Mouse (Mus musculus) limb, embryonic 14.5 days (tissue): ENCODE measurements around the gene Gm28539. TPM values are rescaled to one million over a fixed set of nuclear protein-coding genes. Genes with fewer than 3 reads are reported as not detected.

Experiments used
- ATAC-seq: fragments of 200-750 bp; cut with Nextera tagmentation; 2 replicates; pipeline ENCODE4 v1.8.0; 2017; ENCODE audit warnings: low read depth, moderate number of reproducible peaks, moderate TSS enrichment; ENCODE audit not compliant: low FRiP score
- DNase-seq: peaks from one replicate; pipeline ENCODE4 v3.0.0-alpha.2; 2015; ENCODE audit warnings: low spot score
- H3K27ac ChIP-seq: fragments of 300-500 bp; sonication (generic); replicated peaks from 2 replicates; pipeline ENCODE4 v1.5.1; 2014; ENCODE audit warnings: low read depth, mild to moderate bottlenecking, low read length, moderate library complexity, mixed read lengths
- H3K27me3 ChIP-seq: fragments of 300-500 bp; sonication (generic); 2 replicates; pipeline ENCODE4 v1.6.1; 2014; ENCODE audit warnings: low read length, mixed read lengths; ENCODE audit not compliant: control insufficient read depth, insufficient read depth
- H3K36me3 ChIP-seq: fragments of 300-500 bp; sonication (generic); 2 replicates; pipeline ENCODE4 v1.6.1; 2014; ENCODE audit warnings: mild to moderate bottlenecking, low read length, moderate library complexity, mixed read lengths; ENCODE audit not compliant: control insufficient read depth, insufficient read depth
- H3K4me1 ChIP-seq: fragments of 300-500 bp; sonication (generic); 2 replicates; pipeline ENCODE4 v1.6.1; 2014; ENCODE audit warnings: antibody characterized with exemption, low read length, mixed read lengths; ENCODE audit not compliant: control insufficient read depth, insufficient read depth
- H3K4me2 ChIP-seq: fragments of 300-500 bp; sonication (generic); replicated peaks from 2 replicates; pipeline ENCODE4 v1.6.1; 2014; ENCODE audit warnings: low read depth, mild to moderate bottlenecking, low read length, moderate library complexity; ENCODE audit not compliant: severe bottlenecking
- H3K4me3 ChIP-seq: fragments of 300-500 bp; sonication (generic); replicated peaks from 2 replicates; pipeline ENCODE4 v1.5.1; 2014; ENCODE audit warnings: low read length
- H3K9ac ChIP-seq: fragments of 300-500 bp; sonication (generic); 2 replicates; pipeline ENCODE4 v1.6.1; 2014; ENCODE audit warnings: mild to moderate bottlenecking, low read depth, low read length, moderate library complexity; ENCODE audit not compliant: severe bottlenecking
- H3K9me3 ChIP-seq: fragments of 300-500 bp; sonication (generic); 2 replicates; pipeline ENCODE4 v1.6.1; 2016; ENCODE audit warnings: low read length; ENCODE audit not compliant: control insufficient read depth
- POLR2A ChIP-seq: fragments of 200-500 bp; IDR thresholded peaks from 2 replicates; pipeline ENCODE4 v1.8.0; 2012; ENCODE audit warnings: inconsistent platforms, mild to moderate bottlenecking, moderate library complexity, borderline replicate concordance; ENCODE audit not compliant: insufficient read depth, insufficient read length; ENCODE audit errors: extremely low read depth
- WGBS: fragments of 180-500 bp; shearing (Covaris S2); extraction: QIAGEN DNeasy Blood & Tissue Kit; methylation state at CpG from one replicate; pipeline ENCODE4 v1.1.7; 2014; 5-methylcytosine and 5-hydroxymethylcytosine counted together
- polyA plus RNA-seq, 2 experiments: library from polyadenylated mRNA; depleted of rRNA in 1 of 2; stranded (reverse) in 1 of 2; unstranded in 1 of 2; fragments of >200 nt; fragmentation: Nextera tagmentation in 1 of 2; extraction: Ambion mirVana in 1 of 2; gene quantifications; 2 replicates each; pipeline versions ENCODE4 v1.2.1 to v1.2.3; 2012 to 2014

Gene Gm28539
- polyA plus RNA-seq, 2 experiments: 4.9 TPM; not detected in 1

GRCm38 (mm10) chr16:18811468-18812384 is 24.7 kb upstream of the Gm28539 start, which contains the start of the genes Ufd1 and Cdc45:
TSS of gene Ufd1 (plus strand) at chr16:18811779.
TSS of gene Cdc45 (minus strand) at chr16:18811987.
- Histone ChIP-seq H3K9ac (peak within 1 kb of the TSS; percentile 90), H3K4me2 (peak within 1 kb of the TSS; percentile 91), H3K27ac (peak within 1 kb of the TSS; percentile 76), H3K4me1 (peaks cover 12% of the 10 kb centered on the region; the same call in 1 of the 2 replicates), H3K27me3 (no peaks in the 10 kb centered on the region), H3K36me3 (peaks cover 45% of the 10 kb centered on the region), H3K9me3 (no peaks in the 10 kb centered on the region), H3K4me3 (peak within 1 kb of the TSS; percentile 74)
- peak; percentile 63; the same call in 1 of the 2 replicates for TF ChIP-seq POLR2A
- under 1% methylated on average over 42 of the region's 42 CpGs for WGBS
- DNase-seq (peak; percentile 97), ATAC-seq (peak; percentile 98)

GRCm38 (mm10) chr16:18812385-18812910 is 23.9 kb upstream of the Gm28539 start:
- Histone ChIP-seq H3K36me3 (peaks cover 44% of the 10 kb centered on the region), H3K4me1 (peaks cover 12% of the 10 kb centered on the region; the same call in 1 of the 2 replicates), H3K27ac (peak overlapping the region; percentile 76), H3K4me3 (peak overlapping the region; percentile 74), H3K9me3 (no peaks in the 10 kb centered on the region), H3K4me2 (peak overlapping the region; percentile 91), H3K27me3 (no peaks in the 10 kb centered on the region), H3K9ac (peak overlapping the region; percentile 90)
- no peak for ATAC-seq
- TF ChIP-seq POLR2A: no peak
- WGBS: 1% methylated on average over 31 of the region's 31 CpGs
- no peak for DNase-seq

- no peak for TF ChIP-seq POLR2A
- peaks cover 98% of the 10 kb centered on the region for H3K36me3 ChIP-seq
- H3K4me3 ChIP-seq: no peak overlapping the region
- no peak for ATAC-seq
- no peak overlapping the region for H3K4me2 ChIP-seq
- DNase-seq: no peak
- 91% methylated on average over 1 of the region's 1 CpGs for WGBS
- H3K27ac ChIP-seq: no peak overlapping the region
- no peak overlapping the region for H3K9ac ChIP-seq
- H3K9me3 ChIP-seq: no peaks in the 10 kb centered on the region
- H3K4me1 ChIP-seq: no peaks in the 10 kb centered on the region
- H3K27me3 ChIP-seq: no peaks in the 10 kb centered on the region
These were observed 14.0 kb upstream of the Gm28539 start for GRCm38 (mm10) chr16:18822356-18822755.

GRCm38 (mm10) chr16:18822925-18823324 is 13.5 kb upstream of the Gm28539 start:
- H3K4me1 ChIP-seq: no peaks in the 10 kb centered on the region
- no peak for ATAC-seq
- H3K9me3 ChIP-seq: no peaks in the 10 kb centered on the region
- no peak overlapping the region for H3K4me2 ChIP-seq
- H3K27ac ChIP-seq: no peak overlapping the region
- no peak overlapping the region for H3K4me3 ChIP-seq
- no peak overlapping the region for H3K9ac ChIP-seq
- H3K27me3 ChIP-seq: no peaks in the 10 kb centered on the region
- WGBS: 87% methylated on average over 4 of the region's 4 CpGs
- DNase-seq: no peak
- TF ChIP-seq POLR2A: no peak
- peaks cover 99% of the 10 kb centered on the region for H3K36me3 ChIP-seq

GRCm38 (mm10) chr16:18828630-18829029 is 7.8 kb upstream of the Gm28539 start:
- no peak overlapping the region for H3K4me3 ChIP-seq
- H3K36me3 ChIP-seq: peaks cover 89% of the 10 kb centered on the region
- H3K4me1 ChIP-seq: no peaks in the 10 kb centered on the region
- no peak for TF ChIP-seq POLR2A
- no peaks in the 10 kb centered on the region for H3K27me3 ChIP-seq
- no peak for DNase-seq
- no peak overlapping the region for H3K9ac ChIP-seq
- 92% methylated on average over 3 of the region's 3 CpGs for WGBS
- H3K9me3 ChIP-seq: no peaks in the 10 kb centered on the region
- H3K27ac ChIP-seq: no peak overlapping the region
- H3K4me2 ChIP-seq: no peak overlapping the region
- ATAC-seq: no peak
